Mouse (Mus musculus) forebrain, postnatal 0 days (tissue): ENCODE results near the gene Knstrn. TPM values are rescaled to one million over a fixed set of nuclear protein-coding genes. Genes with fewer than 3 reads are reported as not detected.

Experiments used
- ATAC-seq: fragments of 200-750 bp; cut with Nextera tagmentation; 2 replicates; pipeline ENCODE4 v1.8.0; 2017; ENCODE audit warnings: mild to moderate bottlenecking, moderate library complexity
- DNase-seq: peaks from one replicate; pipeline ENCODE4 v3.0.0-alpha.2; 2015
- H3K27ac ChIP-seq: fragments of 300-500 bp; sonication (generic); 2 replicates; pipeline ENCODE4 v1.5.1; 2014; ENCODE audit warnings: low read depth, mild to moderate bottlenecking, antibody characterized with exemption, low read length, moderate library complexity, mixed read lengths
- H3K27me3 ChIP-seq: fragments of 300-500 bp; sonication (generic); 2 replicates; pipeline ENCODE4 v1.6.1; 2014; ENCODE audit warnings: mild to moderate bottlenecking, low read length, mixed read lengths; ENCODE audit not compliant: insufficient read depth
- H3K36me3 ChIP-seq: fragments of 300-500 bp; sonication (generic); 2 replicates; pipeline ENCODE4 v1.6.1; 2014; ENCODE audit warnings: mild to moderate bottlenecking, moderate library complexity; ENCODE audit not compliant: insufficient read depth
- H3K4me1 ChIP-seq: fragments of 300-500 bp; sonication (generic); 2 replicates; pipeline ENCODE4 v1.6.1; 2014; ENCODE audit warnings: antibody characterized with exemption; ENCODE audit not compliant: insufficient read depth
- H3K4me2 ChIP-seq: fragments of 300-500 bp; sonication (generic); 2 replicates; pipeline ENCODE4 v1.6.1; 2014; ENCODE audit warnings: low read depth, mild to moderate bottlenecking, moderate library complexity
- H3K4me3 ChIP-seq: fragments of 300-500 bp; sonication (generic); 2 replicates; pipeline ENCODE4 v1.5.1; 2014; ENCODE audit warnings: low read depth, low read length, mixed read lengths
- H3K9ac ChIP-seq: fragments of 300-500 bp; sonication (generic); 2 replicates; pipeline ENCODE4 v1.6.1; 2014; ENCODE audit warnings: mild to moderate bottlenecking
- H3K9me3 ChIP-seq: fragments of 300-500 bp; sonication (generic); 2 replicates; pipeline ENCODE4 v1.6.1; 2016; ENCODE audit warnings: low read length
- CTCF ChIP-seq: sonication (generic); IDR thresholded peaks from 2 replicates; pipeline ENCODE4 v1.5.1; 2016; ENCODE audit warnings: antibody characterized with exemption, control low read depth, low read depth
- WGBS: fragments of 180-500 bp; shearing (Covaris S2); extraction: QIAGEN DNeasy Blood & Tissue Kit; methylation state at CpG from one replicate; pipeline ENCODE4 v1.1.7; 2014; 5-methylcytosine and 5-hydroxymethylcytosine counted together
- polyA plus RNA-seq: library from polyadenylated mRNA; unstranded; fragments of >200 nt; fragmentation: Nextera tagmentation; extraction: Ambion mirVana; gene quantifications from 2 replicates; pipeline ENCODE4 v1.2.1, GENCODE M21; 2015
- total RNA-seq: library from RNA; depleted of rRNA; stranded (reverse); fragments of >200 nt; gene quantifications from 2 replicates; pipeline ENCODE4 v1.2.3, GENCODE M21; 2014

Gene Knstrn
- total and polyA plus RNA-seq, 2 experiments from 2014 or later, result 7.1 to 13.1 TPM

- TF ChIP-seq CTCF, result no peak
- H3K4me3 ChIP-seq, result no peak overlapping the region
- DNase-seq (no peak), ATAC-seq (no peak)
- no peaks in the 10 kb centered on the region for H3K4me1 ChIP-seq
- no peak overlapping the region for H3K27ac ChIP-seq
- no peak overlapping the region for H3K9ac ChIP-seq
- no peak overlapping the region for H3K4me2 ChIP-seq
- H3K36me3 ChIP-seq, result peaks cover 11% of the 10 kb centered on the region
- no peaks in the 10 kb centered on the region for H3K27me3 ChIP-seq
- no peaks in the 10 kb centered on the region for H3K9me3 ChIP-seq
- 88% methylated on average over 4 of the region's 4 CpGs for WGBS
These were observed 67.2 kb downstream of the Knstrn start for GRCm38 (mm10) chr2:118881019-118881418.

GRCm38 (mm10) chr2:118881956-118882355, 68.2 kb downstream of the Knstrn start:
- TF ChIP-seq CTCF, result no peak
- no peaks in the 10 kb centered on the region for H3K27me3 ChIP-seq
- no peak overlapping the region for H3K4me2 ChIP-seq
- DNase-seq (no peak), ATAC-seq (no peak)
- no peaks in the 10 kb centered on the region for H3K4me1 ChIP-seq
- H3K27ac ChIP-seq, result no peak overlapping the region
- no peaks in the 10 kb centered on the region for H3K9me3 ChIP-seq
- no peak overlapping the region for H3K4me3 ChIP-seq
- 83% methylated on average over 5 of the region's 5 CpGs for WGBS
- peaks cover 11% of the 10 kb centered on the region for H3K36me3 ChIP-seq
- no peak overlapping the region for H3K9ac ChIP-seq

GRCm38 (mm10) chr2:118882840-118883679, 69.3 kb downstream of the Knstrn start:
- Histone ChIP-seq H3K27ac (no peak overlapping the region), H3K9me3 (no peaks in the 10 kb centered on the region), H3K4me2 (peak overlapping the region; percentile 74), H3K4me3 (peak overlapping the region; percentile 37), H3K27me3 (no peaks in the 10 kb centered on the region), H3K36me3 (peaks cover 6% of the 10 kb centered on the region; the same call in 1 of the 2 replicates), H3K4me1 (no peaks in the 10 kb centered on the region), H3K9ac (peak overlapping the region; percentile 37; the same call in 1 of the 2 replicates)
- DNase-seq (peak; percentile 91), ATAC-seq (peak; percentile 92)
- peak; percentile 100 for TF ChIP-seq CTCF
- 4% methylated on average over 32 of the region's 32 CpGs for WGBS

GRCm38 (mm10) chr2:118887440-118887839, 73.6 kb downstream of the Knstrn start:
- no peaks in the 10 kb centered on the region for H3K27me3 ChIP-seq
- WGBS, result 66% methylated on average over 13 of the region's 13 CpGs
- H3K9me3 ChIP-seq, result no peaks in the 10 kb centered on the region
- no peak overlapping the region for H3K27ac ChIP-seq
- peak overlapping the region; percentile 37 for H3K4me2 ChIP-seq
- no peaks in the 10 kb centered on the region for H3K36me3 ChIP-seq
- ATAC-seq, result no peak
- H3K4me3 ChIP-seq, result no peak overlapping the region
- H3K4me1 ChIP-seq, result no peaks in the 10 kb centered on the region
- H3K9ac ChIP-seq, result 0 out of 2 replicates have a peak overlapping the region, but pooled peaks have one; percentile 10
- TF ChIP-seq CTCF, result peak; percentile 10; the same call in 1 of the 2 replicates
- DNase-seq, result no peak

DNA sequence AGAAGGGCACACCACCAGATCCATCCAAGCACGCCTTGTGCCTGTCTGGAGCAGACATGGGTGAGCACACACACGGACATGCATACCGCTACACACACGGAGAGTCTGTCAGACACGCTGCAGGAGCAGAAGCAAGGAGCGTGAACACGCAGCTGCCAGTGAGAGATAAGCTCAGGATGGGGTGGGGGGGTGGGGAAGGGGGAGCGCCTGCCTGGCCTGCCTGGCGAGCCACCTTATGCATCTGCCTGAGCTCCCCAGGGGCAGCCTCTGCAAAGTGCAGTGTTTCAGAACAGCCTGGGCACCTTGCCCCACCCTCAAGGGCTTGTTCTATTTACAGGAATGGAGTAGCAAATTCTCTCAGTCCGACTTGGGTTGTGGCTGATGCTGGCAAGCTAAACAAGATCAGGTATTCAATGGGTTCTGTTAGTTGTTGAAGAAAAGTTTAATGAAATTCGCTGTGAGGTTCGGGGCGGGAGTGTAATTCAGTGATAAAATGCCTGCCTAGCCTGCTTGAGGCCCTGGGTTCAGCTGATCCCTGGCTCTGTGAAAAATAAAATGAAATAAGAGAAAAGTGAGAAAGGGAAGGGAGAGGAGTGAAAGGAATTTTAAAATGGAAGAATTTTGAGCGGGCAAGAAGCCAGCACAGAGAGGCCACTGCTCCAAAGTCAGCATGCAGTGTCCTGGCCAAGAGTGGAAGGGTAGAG, 74.2 kb downstream of the Knstrn start:
- Histone ChIP-seq H3K9me3 (no peaks in the 10 kb centered on the region), H3K36me3 (no peaks in the 10 kb centered on the region), H3K27me3 (no peaks in the 10 kb centered on the region; the same call in 1 of the 2 replicates), H3K4me2 (peak overlapping the region; percentile 37), H3K27ac (no peak overlapping the region), H3K4me3 (no peak overlapping the region), H3K9ac (0 out of 2 replicates have a peak overlapping the region, but pooled peaks have one; percentile 10), H3K4me1 (no peaks in the 10 kb centered on the region)
- TF ChIP-seq CTCF, result no peak
- no peak for DNase-seq
- WGBS, result 26% methylated on average over 14 of the region's 14 CpGs
- ATAC-seq, result no peak

DNA sequence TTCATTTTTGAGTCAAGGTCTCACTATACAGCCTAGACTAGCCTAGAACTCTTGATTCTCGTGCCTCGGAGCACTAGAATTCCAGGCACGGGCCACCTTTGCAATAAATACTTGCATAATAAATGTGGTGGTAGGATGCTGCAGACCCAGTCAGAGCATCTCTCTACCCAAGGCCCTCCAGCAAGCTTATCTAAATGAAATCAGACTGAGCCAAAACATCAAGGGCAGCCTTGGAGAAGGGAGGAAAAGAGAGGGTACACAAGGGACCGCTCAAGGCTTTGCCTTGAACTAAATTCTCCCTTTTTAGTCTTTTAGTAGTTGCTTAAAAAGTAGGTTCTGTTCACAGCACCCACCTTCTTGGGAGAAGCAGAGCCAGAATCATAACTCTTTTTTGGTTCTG, 77.4 kb downstream of the Knstrn start:
- Histone ChIP-seq H3K27ac (no peak overlapping the region), H3K4me1 (no peaks in the 10 kb centered on the region), H3K9ac (no peak overlapping the region), H3K27me3 (peaks cover 17% of the 10 kb centered on the region), H3K36me3 (no peaks in the 10 kb centered on the region), H3K4me3 (no peak overlapping the region), H3K4me2 (no peak overlapping the region), H3K9me3 (no peaks in the 10 kb centered on the region)
- no peak for TF ChIP-seq CTCF
- no peak for ATAC-seq
- no peak for DNase-seq
- 91% methylated on average over 4 of the region's 4 CpGs for WGBS
